Mouse (Mus musculus) adrenal gland, adult 8-10 months (tissue): ENCODE data around the gene Ust. TPM values are rescaled to one million over a fixed set of nuclear protein-coding genes. Genes with fewer than 3 reads are reported as not detected.

Experiments used
- DNase-seq: peaks from one replicate; pipeline ENCODE4 v3.0.0; 2022
- total RNA-seq, 4 experiments: library from RNA; stranded (reverse); gene quantifications; 2 replicates each; pipeline ENCODE4 v1.2.4; 2022

Gene Ust
- total RNA-seq, 4 experiments from 2014 or later, result 3.0 to 6.3 (median 4.9) TPM

GRCm38 (mm10) chr10:8427671-8428364, 90.8 kb downstream of the Ust start:
- no peak for DNase-seq

DNA sequence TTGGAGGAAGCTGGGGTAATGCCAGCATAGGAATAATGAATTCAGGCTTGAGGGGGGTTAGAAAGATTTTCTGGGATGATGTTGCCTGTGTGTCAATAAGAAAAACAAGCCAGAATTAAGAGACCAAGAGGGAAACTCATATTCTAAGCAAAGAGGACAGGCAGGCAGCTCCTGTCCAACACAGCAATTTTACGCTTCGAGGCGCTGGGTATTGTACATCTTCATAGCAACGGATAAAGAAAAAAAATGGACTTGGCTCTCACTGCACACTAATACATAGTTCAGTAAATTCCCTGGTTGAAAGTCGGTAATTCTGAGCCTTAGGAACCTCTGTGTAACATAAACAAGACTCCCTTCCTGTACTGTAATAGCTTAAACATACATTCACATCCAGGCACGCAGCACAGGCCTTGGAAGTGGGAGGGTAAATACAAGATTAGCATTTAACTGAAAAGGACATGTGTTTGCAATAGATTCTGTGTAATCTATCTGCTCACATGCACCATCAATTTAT, 99.1 kb downstream of the Ust start:
- DNase-seq, result no peak

GRCm38 (mm10) chr10:8415474-8415873, 103.2 kb downstream of the Ust start:
- no peak for DNase-seq

DNA sequence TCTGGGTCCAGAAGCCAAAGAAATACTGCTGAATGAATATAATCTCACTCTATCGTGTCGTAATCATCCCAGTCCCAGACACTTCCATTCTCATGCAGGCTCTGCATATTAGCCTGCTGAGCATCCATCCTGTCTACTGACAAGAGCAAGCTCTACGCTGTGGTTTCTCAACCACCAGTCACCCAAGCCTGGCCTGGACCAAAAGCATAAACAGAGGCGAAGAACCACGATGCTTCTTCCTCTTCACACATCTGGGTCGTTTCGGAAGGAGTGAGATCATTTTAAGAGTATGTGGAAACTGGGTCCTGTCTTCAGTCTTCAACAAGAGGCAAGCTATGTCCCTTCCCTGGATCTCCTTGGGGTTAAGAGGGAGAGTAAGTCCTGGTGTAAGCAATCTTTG, 103.6 kb downstream of the Ust start:
- DNase-seq, result no peak

DNA sequence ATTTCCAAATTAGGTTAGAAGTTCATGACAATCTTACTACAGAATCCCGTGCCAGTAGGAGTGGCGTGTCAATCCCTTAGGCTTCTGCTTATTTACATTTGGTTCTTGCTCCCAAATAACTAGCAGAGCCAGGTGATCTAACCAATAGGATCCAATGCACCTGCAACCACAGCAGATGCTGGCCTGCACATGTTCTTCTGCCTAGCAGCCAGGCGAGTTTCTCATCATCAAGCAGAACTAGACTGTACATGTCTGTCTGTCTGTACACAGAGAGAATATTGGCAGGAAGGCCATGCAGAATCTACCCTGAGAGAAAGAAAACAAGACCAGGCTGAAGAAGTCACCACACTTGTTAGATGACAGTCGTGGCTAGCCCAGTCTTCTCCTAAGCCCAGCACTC, 113.5 kb downstream of the Ust start:
- no peak for DNase-seq

GRCm38 (mm10) chr10:8392226-8392625, 126.4 kb downstream of the Ust start:
- no peak for DNase-seq

DNA sequence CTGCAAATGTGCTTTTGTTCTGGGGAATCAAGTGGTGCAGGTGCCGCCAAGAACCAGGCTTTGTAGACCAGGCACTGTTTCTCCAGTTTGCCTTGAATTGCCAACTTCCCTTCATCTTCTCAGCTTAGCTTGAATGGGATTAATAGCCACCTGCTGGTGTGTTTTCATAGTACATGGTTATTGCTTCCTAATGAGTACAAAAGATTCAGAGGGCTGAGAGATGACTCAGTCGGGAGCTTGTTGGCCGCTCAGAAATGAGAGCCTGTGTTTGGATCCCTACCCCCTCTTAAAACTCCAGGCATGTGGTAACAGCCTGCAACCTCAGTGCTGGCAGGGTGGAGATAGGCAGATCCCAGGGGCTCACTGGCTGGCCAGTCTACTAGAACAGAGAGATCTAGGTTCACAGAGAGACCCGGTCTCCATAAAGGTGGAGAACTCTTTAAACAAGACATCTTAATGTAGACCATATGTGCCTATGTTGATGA, 127.3 kb downstream of the Ust start:
- peak; percentile 30 for DNase-seq

GRCm38 (mm10) chr10:8388239-8388638, 130.4 kb downstream of the Ust start:
- no peak for DNase-seq

- no peak for DNase-seq
Observed at GRCm38 (mm10) chr10:8369894-8370500, 148.6 kb downstream of the Ust start.

GRCm38 (mm10) chr10:8365816-8366215, 152.8 kb downstream of the Ust start:
- no peak for DNase-seq

DNA sequence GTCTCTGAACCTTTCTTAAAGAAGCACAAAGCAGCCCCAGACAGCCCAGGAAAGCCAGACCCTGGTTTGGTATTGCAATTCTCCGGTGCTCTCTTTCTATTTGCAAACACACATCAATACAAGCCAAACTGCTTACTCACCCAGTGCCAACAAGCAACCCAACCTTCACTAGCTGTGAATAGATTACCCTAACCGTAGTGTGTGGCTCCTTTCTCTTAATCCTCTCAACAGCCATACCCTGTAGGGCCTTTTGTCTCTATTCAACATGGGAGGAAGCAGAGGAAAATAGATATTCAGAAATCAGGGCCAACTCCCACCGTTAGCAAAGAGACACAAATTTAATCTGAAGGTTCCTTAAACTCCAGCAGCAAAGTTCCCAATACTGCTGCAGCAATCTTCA, 154.4 kb downstream of the Ust start:
- DNase-seq, result no peak

DNA sequence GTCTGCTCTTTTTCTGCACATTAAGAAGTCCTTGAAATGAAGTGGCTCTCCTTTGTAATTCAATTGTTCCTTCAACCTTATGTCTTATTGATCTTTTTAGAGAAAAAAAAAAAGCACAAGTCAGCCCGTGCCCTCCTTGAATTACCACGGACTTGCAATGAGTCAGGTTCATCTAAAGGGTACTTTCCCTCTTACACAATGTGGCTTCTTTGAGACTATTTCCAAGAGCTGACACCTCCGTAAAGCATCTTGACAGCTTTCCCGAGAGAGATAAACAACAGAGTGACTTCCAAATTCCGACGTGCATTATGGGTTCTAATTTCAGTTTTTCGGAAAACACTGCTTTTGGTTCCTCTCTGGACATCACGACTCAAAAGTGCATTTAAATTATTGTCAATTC, 155.3 kb downstream of the Ust start:
- no peak for DNase-seq

GRCm38 (mm10) chr10:8358286-8359045, 160.2 kb downstream of the Ust start:
- peak; percentile 3 for DNase-seq

- DNase-seq, result no peak
Observed at GRCm38 (mm10) chr10:8353534-8353933, 165.1 kb downstream of the Ust start.

DNA sequence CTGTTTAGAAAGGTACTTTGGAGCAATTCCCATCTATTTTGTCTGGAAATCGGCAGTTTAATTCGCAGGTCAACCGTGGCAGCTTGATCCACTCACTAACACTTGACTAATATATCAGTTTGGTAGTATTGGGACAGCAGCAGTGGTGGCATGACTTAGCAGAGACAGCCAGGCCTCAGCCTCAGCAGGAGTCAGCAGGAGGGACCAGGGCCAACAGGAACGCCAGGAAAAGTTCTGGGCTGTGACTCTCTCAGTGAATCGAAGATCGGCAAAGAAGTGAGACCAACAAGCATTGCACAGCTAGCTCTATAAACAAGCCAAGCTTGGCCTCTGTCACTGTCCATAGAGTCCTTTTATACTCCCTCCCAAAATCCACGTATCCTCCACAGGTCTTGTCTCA, 168.0 kb downstream of the Ust start:
- no peak for DNase-seq

DNA sequence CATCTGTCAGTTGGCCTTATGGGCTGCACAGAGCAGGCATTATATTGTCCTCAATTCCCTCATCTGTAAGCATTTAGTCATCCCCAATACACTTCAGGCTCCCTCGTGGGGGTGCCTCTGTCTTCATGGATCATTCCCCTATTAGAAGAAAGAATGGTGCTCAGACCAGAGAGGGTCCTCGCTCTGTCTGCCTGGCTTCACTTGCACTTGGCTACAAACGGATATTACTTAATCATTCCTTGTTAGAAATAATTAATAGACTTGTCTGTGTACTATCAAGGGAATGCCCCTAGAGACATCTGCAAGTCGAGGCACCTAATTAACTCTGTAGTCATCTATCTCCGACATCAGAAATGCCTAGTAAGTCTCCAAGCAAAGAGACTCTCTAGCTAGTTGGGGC, 171.1 kb downstream of the Ust start:
- no peak for DNase-seq

GRCm38 (mm10) chr10:8342556-8342955, 176.1 kb downstream of the Ust start:
- DNase-seq, result no peak

DNA sequence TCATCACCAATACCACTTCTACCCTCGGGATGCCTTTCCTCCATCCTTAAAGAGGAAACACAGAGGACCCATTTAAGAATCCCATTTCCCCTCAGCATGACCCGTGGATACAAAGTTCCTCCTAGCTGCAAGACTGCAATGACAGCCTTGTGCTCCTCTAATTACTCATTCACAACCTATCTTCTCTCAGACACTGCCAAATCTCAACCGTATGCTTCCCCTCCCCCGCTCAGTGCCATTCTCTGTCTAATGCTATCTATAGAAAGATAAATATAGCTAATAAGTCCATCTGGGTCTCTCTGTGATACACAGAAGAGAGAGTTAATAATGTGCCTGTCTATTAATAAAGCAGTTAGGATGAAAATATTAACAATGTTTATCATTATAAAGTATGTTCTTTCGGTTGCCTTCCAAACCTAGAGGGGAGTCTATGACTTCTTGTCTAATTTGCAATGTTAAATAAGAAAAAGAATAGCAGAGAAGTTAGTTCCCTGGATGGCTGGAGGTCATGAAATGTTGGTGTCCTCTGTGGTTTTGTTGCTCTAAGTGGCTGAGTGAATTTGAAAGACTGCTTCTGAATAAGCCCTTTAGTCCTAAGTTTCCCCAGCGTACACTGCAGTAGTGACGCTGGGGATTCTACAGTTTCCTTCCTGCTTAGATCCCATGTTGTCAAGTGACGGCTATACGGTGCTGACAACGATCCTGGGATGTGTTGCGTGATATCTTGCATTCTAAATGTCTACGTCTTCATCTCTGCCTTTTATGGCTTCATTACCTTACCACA, 178.8 kb downstream of the Ust start:
- no peak for DNase-seq

GRCm38 (mm10) chr10:8336601-8337000, 182.0 kb downstream of the Ust start:
- DNase-seq, result no peak

DNA sequence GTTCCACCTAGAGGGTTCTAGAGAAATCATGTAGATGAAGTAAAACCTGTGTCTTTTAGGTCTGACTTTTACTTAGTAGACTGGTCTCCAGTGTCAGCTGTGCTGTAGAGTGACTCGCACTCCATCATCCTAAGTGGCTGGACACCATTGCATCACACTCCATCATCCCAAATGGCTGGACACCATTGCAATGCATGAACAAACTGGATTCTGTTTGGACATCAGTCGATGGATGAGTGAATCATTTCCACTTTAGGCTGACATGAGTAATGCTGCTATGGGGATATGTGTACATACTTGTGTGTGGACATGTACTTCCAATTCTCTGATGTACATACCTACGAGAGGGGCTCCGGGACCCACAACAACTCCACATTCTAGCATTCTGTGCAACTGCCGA, 187.7 kb downstream of the Ust start:
- DNase-seq, result no peak

DNA sequence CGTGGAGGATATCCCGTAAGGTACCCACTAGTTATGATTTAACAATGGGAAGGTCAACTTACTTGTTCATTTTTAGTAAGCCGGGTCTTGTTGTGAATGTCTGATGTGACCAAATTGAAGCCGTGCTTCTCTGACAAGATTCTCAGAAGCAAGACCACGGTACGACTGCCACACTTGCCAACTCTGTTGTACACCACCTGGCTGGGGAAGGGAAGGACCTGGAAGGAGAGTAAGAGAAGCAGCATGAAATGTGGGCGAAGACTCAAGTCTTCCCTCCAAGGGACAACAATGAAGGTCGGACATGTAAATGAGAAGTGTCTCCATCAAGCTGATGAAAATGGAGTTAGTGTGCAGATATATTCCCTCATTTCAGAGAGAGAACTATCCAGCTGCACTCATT, 188.6 kb downstream of the Ust start:
- no peak for DNase-seq

GRCm38 (mm10) chr10:8323304-8323765, 195.3 kb downstream of the Ust start:
- peak; percentile 52 for DNase-seq
